Mouse (Mus musculus): ENCODE data around the gene Paics. TPM values are rescaled to one million over a fixed set of nuclear protein-coding genes. Genes with fewer than 3 reads are reported as not detected.

Gene Paics
- polyA plus RNA-seq, 1 experiment, result 121 TPM

DNA sequence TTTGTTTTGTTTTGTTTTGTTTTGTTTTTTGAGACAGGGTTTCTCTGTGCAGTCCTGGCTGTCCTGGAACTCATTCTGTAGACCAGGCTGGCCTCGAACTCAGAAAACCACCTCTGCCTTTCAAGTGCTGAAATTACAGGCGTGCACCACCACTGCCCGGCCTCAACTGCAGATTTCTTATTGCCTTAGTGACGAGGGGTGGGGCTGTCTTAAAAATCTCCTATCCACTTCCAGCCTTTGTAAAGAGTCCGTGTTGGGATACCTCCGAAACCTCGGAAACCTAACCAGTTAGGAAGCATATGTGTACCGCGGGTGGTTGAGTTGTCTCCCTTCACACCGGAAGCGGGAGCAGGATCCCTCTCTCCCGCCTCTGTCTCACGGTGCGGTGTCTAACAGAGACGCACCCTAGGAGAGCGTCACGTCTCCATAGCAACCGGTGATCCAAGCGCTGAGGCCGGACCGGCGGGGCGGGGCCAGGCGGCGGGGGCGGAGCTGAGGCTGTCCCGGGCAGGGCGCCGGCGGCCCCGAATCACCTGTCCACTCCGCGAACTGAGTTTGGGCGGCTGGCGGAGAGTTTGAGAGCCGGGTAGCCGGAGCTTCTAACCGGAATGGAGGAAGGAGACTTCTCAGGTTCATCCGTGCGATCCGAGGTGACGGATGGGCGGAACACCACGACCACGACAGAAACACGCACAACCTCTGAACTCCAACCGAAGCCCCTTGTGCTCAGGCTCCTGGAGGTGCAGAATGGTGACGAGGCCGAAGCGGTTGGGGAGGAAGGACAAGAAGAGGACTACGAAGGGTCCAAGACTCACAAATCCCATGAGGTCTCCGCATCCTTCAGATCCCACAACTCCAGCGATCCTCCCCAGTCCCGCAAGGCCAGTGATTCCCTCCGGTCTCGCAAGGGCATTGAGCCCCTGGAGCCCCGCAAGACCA lies 64.7 kb downstream of the Paics start, which contains the start of gene Thegl:
Thegl (plus strand) TSS at position 480 of the 939 bp plus-strand sequence.
- H3K27ac ChIP-seq (replicated peaks; ENCODE audit: low read depth, low read length), result no peak within 1 kb of the TSS
- H3K4me3 ChIP-seq (ENCODE audit: insufficient read depth, low read depth, low read length), result peak within 1 kb of the TSS; percentile 48
- no peaks in the 10 kb centered on the region for H3K4me1 ChIP-seq (ENCODE audit: control insufficient read depth, insufficient read depth, insufficient read length, low read length)

Other genes starting within 250 kb of the Paics start
- gene Aasdh, start 45.8 kb upstream of the Paics start, polyA plus RNA-seq (2012; ENCODE audit: insufficient read depth, insufficient read length, missing spikeins), result 4.4 and 5.7 TPM in 2 replicates
- gene Ppat, start 271 bp downstream of the Paics start, polyA plus RNA-seq (2012; ENCODE audit: insufficient read depth, insufficient read length, missing spikeins), result 5.3 TPM in 2 replicates
- gene Srp72, start 23.4 kb downstream of the Paics start, polyA plus RNA-seq (2012; ENCODE audit: insufficient read depth, insufficient read length, missing spikeins), result 34.9 and 55.9 TPM in 2 replicates
- not detected in 2 replicates for gene Arl9, start 52.7 kb downstream of the Paics start, polyA plus RNA-seq (2012; ENCODE audit: insufficient read depth, insufficient read length, missing spikeins)
- gene Thegl, start 64.7 kb downstream of the Paics start, polyA plus RNA-seq (2012; ENCODE audit: insufficient read depth, insufficient read length, missing spikeins), result not detected in 2 replicates
- gene Hopx, start 163.8 kb downstream of the Paics start, polyA plus RNA-seq (2012; ENCODE audit: insufficient read depth, insufficient read length, missing spikeins), result 5.0 and 10.8 TPM in 2 replicates

Measured in brown adipose tissue, adult 24 weeks (tissue).